In genomic region chr13:99077039-99077749, GRCm38 (mm10) we compare ENCODE assay signal across 24 mouse cellular contexts.
"Had no signal": no experiment of that assay in that cellular context is flagged by ENCODE, and none has a peak within 500 bp of the region (broad histone marks: within the 10 kb centered on the region; RNA-seq: fewer than 3 reads in every experiment).

No protein-coding gene starts in this region.

- H3K9ac ChIP-seq: limb, embryonic 13.5 days; liver, embryonic 12.5 days; liver, embryonic 15.5 days; lung, embryonic 15.5 days; midbrain, embryonic 13.5 days had no signal

- ATAC-seq: liver, embryonic 12.5 days; midbrain, embryonic 13.5 days; midbrain, embryonic 16.5 days had no signal

- DNase-seq: kidney, adult 18-20 months; kidney, postnatal 25 days; layer of hippocampus, adult 9-11 months; liver; lung, adult 18-20 months; lung, postnatal 10 days; lung, postnatal 36 days; right cerebral cortex, adult 18-20 months; right cerebral cortex, postnatal 14 days; right cerebral cortex, postnatal 4 days; thymus, adult 18-20 months; thymus, postnatal 36 days had no signal

- H3K9me3 ChIP-seq: limb, embryonic 10.5 days; limb, embryonic 13.5 days; liver, embryonic 12.5 days; liver, embryonic 15.5 days; lung, embryonic 15.5 days; midbrain, embryonic 10.5 days; midbrain, embryonic 13.5 days had no signal

- H3K27ac ChIP-seq: kidney, postnatal 0 days; layer of hippocampus, adult 2 months; limb, embryonic 10.5 days; limb, embryonic 13.5 days; liver, embryonic 12.5 days; liver, embryonic 15.5 days; lung, embryonic 15.5 days; midbrain, embryonic 10.5 days; midbrain, embryonic 13.5 days; stomach, postnatal 0 days had no signal

- H3K4me2 ChIP-seq: limb, embryonic 13.5 days; liver, embryonic 12.5 days; liver, embryonic 15.5 days; lung, embryonic 15.5 days; midbrain, embryonic 13.5 days had no signal

- H3K36me3 ChIP-seq: limb, embryonic 10.5 days; limb, embryonic 13.5 days; liver, embryonic 12.5 days; liver, embryonic 15.5 days; lung, embryonic 15.5 days; midbrain, embryonic 10.5 days; midbrain, embryonic 13.5 days had no signal

- H3K4me3 ChIP-seq: layer of hippocampus, adult 2 months; limb, embryonic 10.5 days; limb, embryonic 13.5 days; liver, embryonic 12.5 days; liver, embryonic 15.5 days; lung, embryonic 15.5 days; megakaryocyte, embryonic 14.5 days; midbrain, embryonic 10.5 days; midbrain, embryonic 13.5 days had no signal

- H3K27me3 ChIP-seq: limb, embryonic 13.5 days; liver, embryonic 12.5 days; liver, embryonic 15.5 days; lung, embryonic 15.5 days; midbrain, embryonic 13.5 days had no signal

- H3K4me1 ChIP-seq: liver, embryonic 12.5 days; liver, embryonic 15.5 days; megakaryocyte, embryonic 14.5 days had no signal
